Mouse (Mus musculus) hindbrain, embryonic 10.5 days (tissue): Measurements from ENCODE around the gene Lgals8. TPM values are rescaled to one million over a fixed set of nuclear protein-coding genes. Genes with fewer than 3 reads are reported as not detected.
A peak's percentile ranks its signal among the peaks of the same experiment; 100 is the strongest.

ENCODE experiments used
- DNase-seq: peaks from one replicate; pipeline ENCODE4 v3.0.0-alpha.2; 2017; ENCODE audit warnings: low spot score
- H3K27ac ChIP-seq: fragments of 300-500 bp; sonication (generic); 2 replicates; pipeline ENCODE4 v1.5.1; 2016; ENCODE audit warnings: mild to moderate bottlenecking, moderate library complexity
- H3K27me3 ChIP-seq: fragments of 300-500 bp; sonication (generic); 2 replicates; pipeline ENCODE4 v1.6.1; 2016; ENCODE audit warnings: mild to moderate bottlenecking; ENCODE audit not compliant: poor library complexity, insufficient read depth, severe bottlenecking
- H3K36me3 ChIP-seq: fragments of 300-500 bp; sonication (generic); 2 replicates; pipeline ENCODE4 v1.6.1; 2016; ENCODE audit warnings: mild to moderate bottlenecking, moderate library complexity
- H3K4me1 ChIP-seq: fragments of 300-500 bp; sonication (generic); replicated peaks from 2 replicates; pipeline ENCODE4 v1.6.1; 2016; ENCODE audit warnings: mild to moderate bottlenecking
- H3K4me3 ChIP-seq: fragments of 300-500 bp; sonication (generic); 2 replicates; pipeline ENCODE4 v1.5.1; 2016; ENCODE audit warnings: mild to moderate bottlenecking, moderate library complexity
- H3K9me3 ChIP-seq: fragments of 300-500 bp; sonication (generic); 2 replicates; pipeline ENCODE4 v1.6.1; 2016; ENCODE audit warnings: mild to moderate bottlenecking, moderate library complexity
- WGBS: fragments of 180-500 bp; shearing (Covaris S2); methylation state at CpG from one replicate; pipeline ENCODE4 v1.1.7; 2016; 5-methylcytosine and 5-hydroxymethylcytosine counted together
- polyA plus RNA-seq: library from polyadenylated mRNA; unstranded; fragments of >200 nt; fragmentation: Nextera tagmentation; extraction: Ambion mirVana; gene quantifications from 2 replicates; pipeline ENCODE4 v1.2.1, GENCODE M21; 2016

Lgals8 gene
- polyA plus RNA-seq = 8.5 and 11.3 TPM in 2 replicates

GRCm38 (mm10) chr13:12464844-12465243 lies at the start of gene Lgals8:
Gene Lgals8 (minus strand): TSS chr13:12464944.
- Histone ChIP-seq H3K9me3 (no peaks in the 10 kb centered on the region), H3K4me3 (no peak within 1 kb of the TSS), H3K4me1 (peaks cover 7% of the 10 kb centered on the region), H3K36me3 (no peaks in the 10 kb centered on the region), H3K27ac (no peak within 1 kb of the TSS), H3K27me3 (no peaks in the 10 kb centered on the region)
- DNase-seq = no peak
- WGBS = 82% methylated on average over 1 of the region's 1 CpGs

- no peaks in the 10 kb centered on the region for H3K36me3 ChIP-seq
- DNase-seq = no peak
- no peak overlapping the region for H3K4me3 ChIP-seq
- peaks cover 8% of the 10 kb centered on the region; the same call in 1 of the 2 replicates for H3K4me1 ChIP-seq
- WGBS = 75% methylated on average over 9 of the region's 9 CpGs
- H3K27ac ChIP-seq = no peak overlapping the region
- no peaks in the 10 kb centered on the region for H3K9me3 ChIP-seq
- no peaks in the 10 kb centered on the region for H3K27me3 ChIP-seq
These were observed 46.6 kb upstream of the Lgals8 start for GRCm38 (mm10) chr13:12511189-12511965.

- 85% methylated on average over 6 of the region's 6 CpGs for WGBS
- Histone ChIP-seq H3K4me1 (peaks cover 8% of the 10 kb centered on the region; the same call in 1 of the 2 replicates), H3K36me3 (no peaks in the 10 kb centered on the region), H3K9me3 (no peaks in the 10 kb centered on the region), H3K27ac (no peak overlapping the region), H3K27me3 (no peaks in the 10 kb centered on the region), H3K4me3 (no peak overlapping the region)
- no peak for DNase-seq
These were observed 45.3 kb upstream of the Lgals8 start for GRCm38 (mm10) chr13:12510032-12510431.

- WGBS = 92% methylated on average over 6 of the region's 6 CpGs
- DNase-seq = no peak
- H3K4me1 ChIP-seq = peaks cover 19% of the 10 kb centered on the region
These were observed 42.7 kb upstream of the Lgals8 start for GRCm38 (mm10) chr13:12507426-12507825.

GRCm38 (mm10) chr13:12505359-12505758 lies 40.6 kb upstream of the Lgals8 start:
- Histone ChIP-seq H3K36me3 (no peaks in the 10 kb centered on the region), H3K27me3 (no peaks in the 10 kb centered on the region), H3K4me1 (peaks cover 12% of the 10 kb centered on the region), H3K27ac (no peak overlapping the region), H3K9me3 (no peaks in the 10 kb centered on the region), H3K4me3 (no peak overlapping the region)
- 87% methylated on average over 3 of the region's 3 CpGs for WGBS
- no peak for DNase-seq

More at GRCm38 (mm10) chr13:12507426-12507825, 42.7 kb upstream of the Lgals8 start:
- H3K4me3 ChIP-seq = no peak overlapping the region
- H3K36me3 ChIP-seq = no peaks in the 10 kb centered on the region
- H3K9me3 ChIP-seq = no peaks in the 10 kb centered on the region
- no peaks in the 10 kb centered on the region for H3K27me3 ChIP-seq
- H3K27ac ChIP-seq = no peak overlapping the region

- Histone ChIP-seq H3K4me1 (peaks cover 12% of the 10 kb centered on the region), H3K27me3 (no peaks in the 10 kb centered on the region), H3K9me3 (no peaks in the 10 kb centered on the region), H3K27ac (peak overlapping the region; percentile 50), H3K36me3 (no peaks in the 10 kb centered on the region), H3K4me3 (no peak overlapping the region)
- WGBS = 38% methylated on average over 11 of the region's 11 CpGs
- peak; percentile 22 for DNase-seq
These were observed 38.6 kb upstream of the Lgals8 start for GRCm38 (mm10) chr13:12503238-12503751.

- Histone ChIP-seq H3K4me1 (peaks cover 12% of the 10 kb centered on the region), H3K36me3 (no peaks in the 10 kb centered on the region), H3K27me3 (no peaks in the 10 kb centered on the region), H3K4me3 (no peak overlapping the region), H3K27ac (peak overlapping the region; percentile 50), H3K9me3 (no peaks in the 10 kb centered on the region)
- WGBS = 52% methylated on average over 4 of the region's 4 CpGs
- peak; percentile 5 for DNase-seq
These were observed 38.0 kb upstream of the Lgals8 start for GRCm38 (mm10) chr13:12502665-12503237.

GRCm38 (mm10) chr13:12499107-12499506 lies 34.4 kb upstream of the Lgals8 start:
- H3K9me3 ChIP-seq = no peaks in the 10 kb centered on the region
- 90% methylated on average over 7 of the region's 7 CpGs for WGBS

GRCm38 (mm10) chr13:12497809-12498208 lies 33.1 kb upstream of the Lgals8 start:
- Histone ChIP-seq H3K9me3 (no peaks in the 10 kb centered on the region), H3K27me3 (no peaks in the 10 kb centered on the region), H3K4me3 (no peak overlapping the region), H3K36me3 (no peaks in the 10 kb centered on the region), H3K4me1 (peaks cover 3% of the 10 kb centered on the region; the same call in 1 of the 2 replicates), H3K27ac (no peak overlapping the region)
- 59% methylated on average over 8 of the region's 8 CpGs for WGBS
- DNase-seq = no peak

More at GRCm38 (mm10) chr13:12499107-12499506, 34.4 kb upstream of the Lgals8 start:
- no peak overlapping the region for H3K4me3 ChIP-seq
- peaks cover 12% of the 10 kb centered on the region for H3K4me1 ChIP-seq
- DNase-seq = no peak
- no peaks in the 10 kb centered on the region for H3K36me3 ChIP-seq
- H3K27me3 ChIP-seq = no peaks in the 10 kb centered on the region
- H3K27ac ChIP-seq = no peak overlapping the region

GRCm38 (mm10) chr13:12494750-12495149 lies 30.0 kb upstream of the Lgals8 start:
- H3K4me3 ChIP-seq = no peak overlapping the region
- H3K9me3 ChIP-seq = no peaks in the 10 kb centered on the region
- 92% methylated on average over 9 of the region's 9 CpGs for WGBS
- DNase-seq = no peak
- H3K27me3 ChIP-seq = no peaks in the 10 kb centered on the region
- H3K4me1 ChIP-seq = no peaks in the 10 kb centered on the region
- no peaks in the 10 kb centered on the region for H3K36me3 ChIP-seq
- H3K27ac ChIP-seq = no peak overlapping the region

- 88% methylated on average over 3 of the region's 3 CpGs for WGBS
- Histone ChIP-seq H3K27ac (no peak overlapping the region), H3K4me3 (no peak overlapping the region), H3K36me3 (no peaks in the 10 kb centered on the region), H3K9me3 (no peaks in the 10 kb centered on the region), H3K4me1 (no peaks in the 10 kb centered on the region), H3K27me3 (no peaks in the 10 kb centered on the region)
- no peak for DNase-seq
These were observed 27.8 kb upstream of the Lgals8 start for GRCm38 (mm10) chr13:12492515-12492914.

- WGBS = 88% methylated on average over 7 of the region's 7 CpGs
- H3K36me3 ChIP-seq = no peaks in the 10 kb centered on the region
- no peak overlapping the region for H3K4me3 ChIP-seq
- no peak overlapping the region for H3K27ac ChIP-seq
- H3K4me1 ChIP-seq = no peaks in the 10 kb centered on the region
- H3K27me3 ChIP-seq = no peaks in the 10 kb centered on the region
- DNase-seq = no peak
- no peaks in the 10 kb centered on the region for H3K9me3 ChIP-seq
These were observed 20.9 kb upstream of the Lgals8 start for GRCm38 (mm10) chr13:12485640-12486039.

GRCm38 (mm10) chr13:12485197-12485596 lies 20.5 kb upstream of the Lgals8 start:
- Histone ChIP-seq H3K36me3 (no peaks in the 10 kb centered on the region), H3K4me1 (no peaks in the 10 kb centered on the region), H3K27ac (no peak overlapping the region), H3K9me3 (no peaks in the 10 kb centered on the region), H3K4me3 (no peak overlapping the region), H3K27me3 (no peaks in the 10 kb centered on the region)
- no peak for DNase-seq
- WGBS = 80% methylated on average over 2 of the region's 2 CpGs
